Mouse (Mus musculus) mature B cell (primary cell): ENCODE data around the gene Racgap1.

Experiments
- in situ Hi-C: fragments of 300-500 bp; cut with MboI; formaldehyde crosslinking; loops from 2 replicates; pipeline ENCODE4 v1.14.3; 2019

The Racgap1 gene

DNA sequence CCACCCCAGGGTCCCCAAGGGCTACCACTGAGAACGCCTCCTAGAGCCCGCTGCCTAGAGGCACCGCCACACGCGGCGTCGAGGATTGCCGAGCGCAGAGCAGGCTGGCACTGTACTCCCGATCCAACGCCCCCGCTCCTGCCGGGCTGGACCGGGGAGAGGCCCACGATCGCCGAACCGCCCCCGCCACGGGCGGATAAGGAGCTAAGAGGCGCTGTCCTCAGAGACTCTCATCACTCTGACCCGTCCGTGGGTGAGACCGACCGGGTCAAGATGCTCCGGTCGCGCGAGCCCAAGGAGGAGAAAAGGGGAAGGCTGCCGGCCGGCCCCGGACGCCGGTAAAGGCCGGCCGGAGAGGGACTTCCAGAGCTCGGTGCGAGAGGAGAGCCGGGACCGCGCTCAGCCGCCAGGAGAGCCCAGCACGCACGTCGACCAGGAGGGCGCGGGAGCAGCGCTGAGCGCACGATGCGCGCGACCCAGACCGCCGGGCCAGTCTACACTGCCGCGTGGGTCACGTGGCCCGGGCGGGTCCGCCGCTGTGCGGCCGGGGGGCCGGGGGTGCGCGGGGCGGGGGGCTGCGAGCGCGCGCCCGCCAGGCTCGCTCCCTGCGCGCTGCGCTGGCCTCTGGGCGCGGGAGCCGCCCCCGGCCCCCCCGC is 60.9 kb downstream of the Racgap1 start, which contains the start of gene Aqp5:
Gene Aqp5 (plus strand): TSS at position 354 of the 656 bp plus-strand sequence.
- in situ Hi-C loops = no loop called here

DNA sequence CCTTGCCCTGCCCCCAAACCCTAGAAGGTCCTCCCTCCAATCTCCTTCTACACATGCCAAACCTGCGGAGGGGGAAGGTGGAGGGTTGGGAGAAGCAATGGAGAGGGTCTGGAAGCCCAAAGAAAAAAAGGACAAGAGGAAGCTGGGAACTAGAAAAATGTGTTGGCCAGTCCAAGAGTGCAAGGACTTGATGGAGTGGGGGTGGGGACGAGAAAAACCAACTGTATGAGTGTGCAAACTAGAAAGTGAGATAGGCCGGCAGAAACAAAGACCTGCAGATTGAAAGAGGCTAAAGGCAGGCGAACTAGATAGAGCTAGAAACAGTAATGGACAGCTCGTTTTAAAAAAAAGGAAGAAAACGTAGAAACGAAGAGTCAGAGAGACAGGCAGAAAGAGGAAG is 61.8 kb downstream of the Racgap1 start:
- in situ Hi-C loops = no loop called here

DNA sequence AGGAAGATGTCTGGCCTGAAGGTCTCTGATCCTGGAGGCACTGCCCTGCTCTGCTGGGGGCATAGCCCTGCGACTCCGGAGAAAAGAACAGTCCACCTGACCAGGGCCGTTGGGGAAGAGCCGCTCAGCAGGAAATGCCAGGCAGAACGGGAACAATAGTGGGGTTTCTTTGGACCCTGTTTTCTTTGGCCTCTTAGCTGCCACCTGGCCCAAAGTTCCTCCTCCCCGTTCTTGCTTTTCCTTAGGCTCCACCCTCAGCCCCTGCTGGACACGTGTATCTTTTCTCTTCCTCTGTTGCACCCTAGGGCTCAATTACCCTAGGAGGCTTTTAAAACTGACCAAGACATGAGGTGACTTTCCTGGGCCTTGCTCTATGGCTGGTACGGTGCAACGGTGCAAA is 62.2 kb downstream of the Racgap1 start:
- in situ Hi-C loops = no loop called here

DNA sequence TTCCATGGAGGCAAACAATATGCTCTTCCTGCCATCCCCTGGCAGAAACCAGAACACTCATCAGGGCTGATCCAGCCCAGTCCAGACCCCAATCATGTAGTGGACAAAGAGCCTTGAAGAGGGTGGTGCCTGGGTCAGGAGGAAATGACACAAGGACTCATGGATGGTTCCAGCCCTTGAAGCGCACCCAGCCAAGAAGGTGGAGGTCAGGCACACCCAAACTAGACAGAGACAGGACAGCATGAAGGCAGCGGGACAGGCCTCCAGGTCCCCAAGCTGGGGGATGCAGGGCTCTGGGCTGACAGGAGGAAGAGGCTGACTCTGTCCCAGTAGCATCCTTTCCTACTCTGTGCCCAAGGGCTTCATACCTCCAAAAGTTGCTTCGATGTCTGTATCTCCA is 64.9 kb downstream of the Racgap1 start:
- in situ Hi-C loops = no loop called here

DNA sequence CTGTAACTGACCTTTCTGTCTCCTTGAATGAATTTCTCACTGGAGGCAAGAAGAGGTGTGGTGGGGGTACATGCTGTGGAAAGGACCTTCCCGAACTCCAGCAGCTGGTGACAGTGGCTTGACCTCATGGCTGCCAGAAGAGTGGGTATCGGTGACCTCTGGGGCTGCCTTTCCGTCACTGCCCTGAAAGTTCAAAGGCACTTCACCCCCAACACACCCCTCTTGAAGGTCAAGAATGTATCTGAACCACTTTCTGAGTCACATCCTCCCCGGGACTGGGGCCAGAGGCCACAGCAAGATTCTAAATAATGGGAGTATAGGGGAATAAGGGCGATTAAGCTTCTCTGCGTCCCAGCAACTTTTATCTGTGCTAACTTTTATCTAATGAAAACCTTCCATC is 65.7 kb downstream of the Racgap1 start:
- in situ Hi-C loops = no loop called here

DNA sequence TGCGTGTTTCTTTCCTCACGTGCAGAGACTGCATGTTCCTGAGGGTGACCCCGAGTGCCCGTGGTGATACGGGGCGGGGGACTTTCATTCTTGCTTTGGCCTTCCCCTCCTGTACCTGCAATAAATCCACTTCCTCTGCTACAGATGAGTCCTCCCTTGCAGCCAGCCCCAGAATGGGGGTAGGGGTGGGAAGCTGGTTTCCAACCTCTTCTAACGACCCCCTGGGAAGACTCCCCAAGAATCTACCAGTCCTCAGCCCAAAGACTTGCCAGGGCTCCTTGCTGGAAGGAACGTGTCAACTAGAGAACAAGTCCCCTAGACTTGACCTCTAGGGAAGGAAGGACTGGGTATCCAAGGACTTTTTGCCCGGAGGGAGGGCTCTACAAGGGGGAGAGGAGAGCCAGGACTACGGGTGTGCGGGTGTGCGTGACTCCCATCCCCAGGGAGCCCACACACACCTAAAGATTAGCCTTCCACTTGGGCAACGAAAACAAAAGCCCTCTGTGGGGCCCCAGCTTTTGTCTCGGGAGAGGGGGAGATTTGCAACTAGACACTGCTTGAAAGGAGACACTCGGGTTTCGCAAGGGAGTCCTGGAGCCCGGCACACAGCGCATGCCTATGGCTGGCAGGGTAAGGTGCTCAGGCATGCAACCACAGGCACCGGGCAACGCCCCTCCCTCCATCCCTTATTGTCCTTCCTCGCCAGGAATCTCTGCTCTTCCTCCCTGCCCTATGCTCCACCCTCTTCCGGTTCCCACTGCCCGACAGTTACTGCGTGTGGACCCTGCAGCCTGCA is 66.9 kb downstream of the Racgap1 start:
- in situ Hi-C loops = no loop called here

DNA sequence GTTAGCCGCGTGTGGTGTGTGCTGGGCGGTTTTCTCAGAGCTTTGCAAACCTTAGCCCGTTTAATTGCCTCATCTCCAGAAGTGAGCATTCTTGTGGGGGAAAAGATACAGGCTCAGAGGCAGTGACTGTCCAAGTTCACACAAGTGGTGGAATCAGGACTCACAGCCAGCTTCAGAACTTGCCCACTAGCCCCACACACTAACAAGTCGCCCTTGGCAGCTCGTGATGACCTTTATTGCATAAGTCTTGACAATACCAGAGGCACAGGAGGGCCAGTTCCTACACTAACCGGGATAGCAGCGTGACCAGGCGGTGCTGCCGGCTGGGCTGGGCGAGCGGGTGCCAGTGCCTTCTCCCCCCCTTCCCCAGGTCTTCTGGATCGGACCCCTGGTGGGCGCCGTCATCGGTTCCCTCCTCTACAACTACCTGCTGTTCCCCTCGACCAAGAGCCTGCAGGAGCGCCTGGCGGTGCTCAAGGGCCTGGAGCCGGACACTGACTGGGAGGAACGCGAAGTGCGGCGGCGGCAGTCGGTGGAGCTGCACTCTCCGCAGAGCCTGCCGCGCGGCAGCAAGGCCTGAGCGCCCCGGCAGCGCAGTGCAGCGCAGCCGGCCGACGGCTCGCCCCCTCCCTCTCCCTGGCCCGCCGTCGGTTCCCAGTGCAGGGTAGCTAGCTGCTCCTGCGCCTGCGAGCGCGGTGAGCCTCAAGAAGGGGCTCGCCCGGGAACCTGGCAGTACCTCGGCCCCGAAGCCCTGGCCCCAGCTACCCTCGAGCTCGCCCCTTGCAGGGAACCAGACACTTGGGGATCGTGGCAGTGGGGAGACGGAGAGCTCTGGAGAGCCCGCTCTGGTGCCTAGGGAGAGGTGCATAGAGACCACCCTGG is 67.8 kb downstream of the Racgap1 start:
- in situ Hi-C loops = no loop called here

DNA sequence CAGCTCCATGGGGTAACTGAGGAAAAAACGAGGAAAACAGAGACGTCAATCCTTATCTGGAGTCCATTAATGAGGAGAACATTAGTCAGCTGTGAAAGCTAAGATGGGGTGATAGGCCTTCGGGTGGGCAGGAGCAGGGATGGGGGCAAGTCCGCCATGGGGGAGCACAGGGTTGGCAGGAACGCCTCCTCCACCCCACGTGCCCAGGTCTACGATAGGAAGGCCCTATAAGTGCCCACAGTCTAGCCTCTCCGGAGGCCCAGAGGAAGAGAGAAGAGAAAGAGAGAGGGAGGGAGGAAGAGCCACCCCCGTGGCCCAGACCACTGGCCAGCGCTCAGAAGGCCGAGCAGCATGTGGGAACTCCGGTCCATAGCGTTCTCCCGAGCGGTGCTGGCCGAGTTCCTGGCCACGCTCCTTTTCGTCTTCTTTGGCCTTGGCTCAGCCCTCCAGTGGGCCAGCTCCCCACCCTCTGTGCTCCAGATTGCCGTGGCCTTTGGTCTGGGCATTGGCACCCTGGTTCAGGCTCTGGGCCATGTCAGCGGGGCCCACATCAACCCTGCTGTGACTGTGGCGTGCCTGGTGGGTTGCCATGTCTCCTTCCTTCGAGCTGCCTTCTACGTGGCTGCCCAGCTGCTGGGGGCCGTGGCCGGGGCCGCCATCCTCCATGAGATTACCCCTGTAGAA is 72.5 kb downstream of the Racgap1 start, which contains the start of gene Aqp2:
Gene Aqp2 (plus strand): TSS at position 254 of the 684 bp plus-strand sequence.
- in situ Hi-C loops = no loop called here
